Mouse (Mus musculus) lung, embryonic 16.5 days (tissue): ENCODE measurements around the gene Fam174b. TPM values are rescaled to one million over a fixed set of nuclear protein-coding genes. Genes with fewer than 3 reads are reported as not detected.

Source experiments
- ATAC-seq: fragments of 200-750 bp; cut with Nextera tagmentation; 2 replicates; pipeline ENCODE4 v1.8.0; 2017; ENCODE audit warnings: low read depth, mild to moderate bottlenecking, moderate library complexity
- H3K27ac ChIP-seq: fragments of 300-500 bp; sonication (generic); 2 replicates; pipeline ENCODE4 v1.5.1; 2014; ENCODE audit warnings: mild to moderate bottlenecking, control low read depth, low read length
- H3K27me3 ChIP-seq: fragments of 300-500 bp; sonication (generic); 2 replicates; pipeline ENCODE4 v1.6.1; 2014; ENCODE audit warnings: low read depth, low read length, mixed read lengths; ENCODE audit not compliant: control insufficient read depth, insufficient read depth
- H3K36me3 ChIP-seq: fragments of 300-500 bp; sonication (generic); 2 replicates; pipeline ENCODE4 v1.6.1; 2014; ENCODE audit warnings: low read length; ENCODE audit not compliant: control insufficient read depth, insufficient read depth
- H3K4me1 ChIP-seq: fragments of 300-500 bp; sonication (generic); replicated peaks from 2 replicates; pipeline ENCODE4 v1.6.1; 2014; ENCODE audit warnings: low read length, mixed read lengths; ENCODE audit not compliant: control insufficient read depth, insufficient read depth
- H3K4me2 ChIP-seq: fragments of 300-500 bp; sonication (generic); 2 replicates; pipeline ENCODE4 v1.6.1; 2014; ENCODE audit warnings: low read depth, low read length, control low read depth
- H3K4me3 ChIP-seq: fragments of 300-500 bp; sonication (generic); 2 replicates; pipeline ENCODE4 v1.5.1; 2014; ENCODE audit warnings: mild to moderate bottlenecking, low read length, control low read depth
- H3K9ac ChIP-seq: fragments of 300-500 bp; sonication (generic); 2 replicates; pipeline ENCODE4 v1.6.1; 2014; ENCODE audit warnings: low read length, control low read depth
- H3K9me3 ChIP-seq: fragments of 300-500 bp; sonication (generic); 2 replicates; pipeline ENCODE4 v1.6.1; 2016; ENCODE audit warnings: low read length; ENCODE audit not compliant: control insufficient read depth
- WGBS: fragments of 180-500 bp; shearing (Covaris S2); extraction: QIAGEN DNeasy Blood & Tissue Kit; methylation state at CpG from one replicate; pipeline ENCODE4 v1.1.7; 2014; 5-methylcytosine and 5-hydroxymethylcytosine counted together
- polyA plus RNA-seq: library from polyadenylated mRNA; unstranded; fragments of >200 nt; fragmentation: Nextera tagmentation; extraction: Ambion mirVana; gene quantifications from 2 replicates; pipeline ENCODE4 v1.2.1, GENCODE M21; 2015

Fam174b gene
- polyA plus RNA-seq: 63.4 and 65.6 TPM in 2 replicates

- under 1% methylated on average over 94 of the region's 94 CpGs for WGBS
- Histone ChIP-seq H3K27me3 (peaks cover 7% of the 10 kb centered on the region; the same call in 1 of the 2 replicates), H3K4me3 (peak within 1 kb of the TSS; percentile 61)
Measured at GRCm38 (mm10) chr7:73740111-73741035, at the start of gene Fam174b. TSS of gene Fam174b (plus strand) at chr7:73740302.

GRCm38 (mm10) chr7:73697092-73697491 lies 43.0 kb upstream of the Fam174b start:
- H3K4me2 ChIP-seq: no peak overlapping the region
- WGBS: 36% methylated on average over 3 of the region's 3 CpGs
- H3K9ac ChIP-seq: no peak overlapping the region
- no peaks in the 10 kb centered on the region for H3K9me3 ChIP-seq
- H3K36me3 ChIP-seq: no peaks in the 10 kb centered on the region
- H3K27me3 ChIP-seq: no peaks in the 10 kb centered on the region
- ATAC-seq: no peak
- H3K4me1 ChIP-seq: no peaks in the 10 kb centered on the region
- H3K4me3 ChIP-seq: no peak overlapping the region
- no peak overlapping the region for H3K27ac ChIP-seq

More at GRCm38 (mm10) chr7:73740111-73741035, at the start of gene Fam174b:
- H3K4me2 ChIP-seq: peak within 1 kb of the TSS; percentile 82
- peaks cover 12% of the 10 kb centered on the region for H3K4me1 ChIP-seq
- H3K9me3 ChIP-seq: no peaks in the 10 kb centered on the region
- peak within 1 kb of the TSS; percentile 66 for H3K27ac ChIP-seq
- H3K36me3 ChIP-seq: no peaks in the 10 kb centered on the region
- peak within 1 kb of the TSS; percentile 75 for H3K9ac ChIP-seq
- peak; percentile 91 for ATAC-seq

DNA sequence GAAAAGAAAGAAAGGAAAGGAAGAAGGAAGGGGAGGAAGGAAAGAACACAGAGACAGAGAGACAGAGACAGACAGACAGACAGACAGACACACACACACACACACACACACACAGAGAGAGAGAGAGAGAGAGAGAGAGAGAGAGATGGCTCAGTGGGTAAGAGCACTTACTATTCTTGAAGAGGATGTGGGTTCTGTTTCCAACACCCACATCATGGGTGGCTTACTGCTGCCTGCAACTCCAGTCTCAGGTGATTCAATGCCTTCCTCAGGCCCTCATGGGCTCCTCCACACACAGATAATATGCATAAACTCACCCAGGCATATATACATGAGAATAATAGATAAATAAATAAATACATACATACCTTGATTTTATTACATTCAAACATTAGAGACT lies 35.8 kb upstream of the Fam174b start:
- Histone ChIP-seq H3K27ac (no peak overlapping the region), H3K9ac (no peak overlapping the region), H3K4me3 (no peak overlapping the region), H3K36me3 (no peaks in the 10 kb centered on the region), H3K4me2 (no peak overlapping the region), H3K4me1 (no peaks in the 10 kb centered on the region), H3K9me3 (0 out of 2 replicates have a peak, but pooled peaks cover 3% of the 10 kb centered on the region), H3K27me3 (no peaks in the 10 kb centered on the region)
- ATAC-seq: no peak

- no peak for ATAC-seq
- Histone ChIP-seq H3K4me3 (no peak overlapping the region), H3K36me3 (no peaks in the 10 kb centered on the region), H3K4me1 (peaks cover 2% of the 10 kb centered on the region; the same call in 1 of the 2 replicates), H3K27ac (no peak overlapping the region), H3K9me3 (peaks cover 4% of the 10 kb centered on the region; the same call in 1 of the 2 replicates), H3K4me2 (no peak overlapping the region), H3K27me3 (no peaks in the 10 kb centered on the region), H3K9ac (no peak overlapping the region)
- WGBS: 88% methylated on average over 8 of the region's 8 CpGs
Measured at GRCm38 (mm10) chr7:73713506-73713905, 26.6 kb upstream of the Fam174b start.

DNA sequence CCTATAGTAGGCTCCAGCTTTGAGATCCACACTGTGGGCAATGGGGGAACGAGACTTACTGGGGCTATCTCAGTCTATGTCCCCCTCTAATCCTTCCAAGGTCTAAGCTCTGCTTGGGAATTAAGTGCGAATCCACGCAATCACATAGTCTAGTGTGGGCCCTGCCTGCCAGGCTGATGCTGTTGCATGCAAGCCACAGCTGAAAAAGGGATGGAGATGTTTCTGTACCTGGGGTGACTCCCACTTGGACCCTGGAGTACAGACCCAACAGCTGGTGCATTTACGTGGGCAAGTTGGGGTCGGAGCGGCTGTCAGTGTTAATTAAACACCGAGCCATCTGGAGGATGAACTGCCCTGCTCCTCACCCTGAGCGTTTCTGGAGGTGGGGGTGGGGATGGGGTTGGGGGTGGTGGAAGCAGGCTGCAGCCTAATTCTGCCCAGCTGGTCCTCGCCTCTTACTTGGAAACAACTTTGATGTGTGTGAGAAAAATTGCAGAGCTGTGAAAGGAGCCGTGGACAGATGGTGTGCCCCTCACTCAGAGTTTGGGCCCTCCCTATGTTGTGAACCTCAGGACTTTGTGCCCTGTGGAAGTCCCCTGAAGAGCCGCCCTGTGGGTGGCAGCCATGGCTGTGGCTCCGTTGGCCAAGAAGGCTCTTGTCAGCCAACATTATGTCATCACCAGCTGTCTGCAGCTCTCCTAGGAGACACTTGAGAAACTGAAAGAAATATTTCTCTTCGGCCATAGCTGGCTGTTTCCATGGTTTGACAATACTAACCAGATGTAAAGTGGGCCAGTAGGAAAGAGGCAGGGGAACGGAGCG lies 24.0 kb upstream of the Fam174b start:
- H3K9me3 ChIP-seq: peaks cover 4% of the 10 kb centered on the region; the same call in 1 of the 2 replicates
- peaks cover 2% of the 10 kb centered on the region; the same call in 1 of the 2 replicates for H3K4me1 ChIP-seq
- peak overlapping the region; percentile 34; the same call in 1 of the 2 replicates for H3K27ac ChIP-seq
- ATAC-seq: peak; percentile 91
- no peak overlapping the region for H3K4me3 ChIP-seq
- no peaks in the 10 kb centered on the region for H3K27me3 ChIP-seq
- WGBS: 37% methylated on average over 15 of the region's 15 CpGs
- no peak overlapping the region for H3K9ac ChIP-seq
- no peaks in the 10 kb centered on the region for H3K36me3 ChIP-seq
- H3K4me2 ChIP-seq: peak overlapping the region; percentile 35

GRCm38 (mm10) chr7:73716841-73717240 lies 23.3 kb upstream of the Fam174b start:
- no peak overlapping the region for H3K9ac ChIP-seq
- no peaks in the 10 kb centered on the region for H3K36me3 ChIP-seq
- H3K27ac ChIP-seq: no peak overlapping the region
- no peak for ATAC-seq
- peak overlapping the region; percentile 35; the same call in 1 of the 2 replicates for H3K4me2 ChIP-seq
- peaks cover 4% of the 10 kb centered on the region; the same call in 1 of the 2 replicates for H3K9me3 ChIP-seq
- 54% methylated on average over 3 of the region's 3 CpGs for WGBS
- H3K4me3 ChIP-seq: no peak overlapping the region
- H3K4me1 ChIP-seq: peaks cover 2% of the 10 kb centered on the region; the same call in 1 of the 2 replicates
- H3K27me3 ChIP-seq: no peaks in the 10 kb centered on the region

DNA sequence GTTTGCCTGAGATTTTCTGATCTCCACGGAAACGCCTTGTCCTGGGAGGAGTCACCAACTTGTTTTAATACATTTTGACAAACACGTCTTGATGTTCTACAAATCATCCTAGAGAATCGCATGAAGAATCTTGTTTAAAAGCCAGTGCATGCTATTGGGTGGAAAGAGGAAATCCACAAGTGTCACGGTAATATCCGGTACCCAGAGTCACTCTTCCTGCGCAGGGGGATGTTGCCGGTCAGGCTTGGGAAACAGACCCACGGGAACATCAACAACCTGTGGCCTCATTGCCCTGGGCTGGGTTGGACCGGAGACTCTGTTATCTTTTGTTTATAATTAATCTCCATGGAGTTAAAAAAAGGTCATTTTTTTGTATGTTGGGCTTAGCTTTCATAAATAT lies 22.1 kb upstream of the Fam174b start:
- Histone ChIP-seq H3K4me2 (no peak overlapping the region), H3K4me1 (peaks cover 2% of the 10 kb centered on the region; the same call in 1 of the 2 replicates), H3K9ac (no peak overlapping the region), H3K4me3 (no peak overlapping the region), H3K27me3 (no peaks in the 10 kb centered on the region), H3K36me3 (no peaks in the 10 kb centered on the region), H3K27ac (no peak overlapping the region), H3K9me3 (peaks cover 4% of the 10 kb centered on the region; the same call in 1 of the 2 replicates)
- peak; percentile 53; the same call in 1 of the 2 replicates for ATAC-seq
- 41% methylated on average over 10 of the region's 10 CpGs for WGBS

GRCm38 (mm10) chr7:73718497-73719007 lies 21.6 kb upstream of the Fam174b start:
- Histone ChIP-seq H3K36me3 (no peaks in the 10 kb centered on the region), H3K4me1 (peaks cover 2% of the 10 kb centered on the region; the same call in 1 of the 2 replicates), H3K9me3 (peaks cover 4% of the 10 kb centered on the region; the same call in 1 of the 2 replicates), H3K4me2 (no peak overlapping the region), H3K4me3 (no peak overlapping the region), H3K27ac (no peak overlapping the region), H3K27me3 (no peaks in the 10 kb centered on the region), H3K9ac (no peak overlapping the region)
- 40% methylated on average over 5 of the region's 5 CpGs for WGBS
- ATAC-seq: no peak
